Comparison of ENCODE assay signal across 15 mouse cellular contexts in the genomic region with DNA sequence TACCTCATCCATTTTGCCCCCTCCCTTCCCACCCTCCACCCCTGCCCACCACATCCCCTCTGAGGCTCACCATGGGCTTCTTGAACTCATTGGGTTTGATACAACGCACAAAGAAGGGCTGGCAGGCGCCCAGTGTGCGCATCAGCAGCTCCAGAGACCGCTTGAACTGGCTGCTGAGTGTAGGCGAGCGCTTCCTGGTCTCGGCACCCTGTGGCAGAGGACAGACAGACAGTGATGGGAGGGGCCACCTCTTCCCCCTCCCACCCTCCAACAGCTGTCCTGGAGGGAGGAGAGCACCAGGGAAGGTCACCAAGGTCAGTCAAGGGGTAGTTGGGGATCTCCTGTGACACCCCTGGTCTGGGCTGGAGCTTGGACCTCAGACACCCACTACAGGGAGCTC. TPM values are rescaled to one million over a fixed set of nuclear protein-coding genes. Genes with fewer than 3 reads are reported as not detected.
DNase-seq lines count a peak whose midpoint lies in the region; ATAC-seq lines count a peak whose summit lies in the region.
"Had no signal": no experiment of that assay in that cellular context is flagged by ENCODE, and none has a peak within 500 bp of the region (broad histone marks: within the 10 kb centered on the region; RNA-seq: fewer than 3 reads in every experiment).

No protein-coding gene starts in this region.

- peak overlapping the region; percentile 59; the same call in 1 of the 2 replicates for H3K27ac ChIP-seq in kidney, embryonic 16.5 days (ENCODE audit: low read length)
- H3K27ac ChIP-seq in embryonic facial prominence, embryonic 10.5 days (replicated peaks) = peak overlapping the region; percentile 30; the same call in 1 of the 2 replicates
- peak overlapping the region; percentile 23; the same call in 1 of the 2 replicates for H3K27ac ChIP-seq in liver, embryonic 12.5 days
- H3K27ac ChIP-seq in macrophage = peak overlapping the region; percentile 77
- H3K27ac ChIP-seq: forebrain, embryonic 12.5 days; hindbrain, embryonic 15.5 days; left cerebral cortex, adult 2 months had no signal

- 75% methylated on average over 7 of the region's 7 CpGs for WGBS in kidney, embryonic 16.5 days
- WGBS in embryonic facial prominence, embryonic 10.5 days = 78% methylated on average over 7 of the region's 7 CpGs
- WGBS in liver, embryonic 12.5 days (ENCODE audit: insufficient replicate concordance) = 29% methylated on average over 7 of the region's 7 CpGs
- WGBS in macrophage (ENCODE audit: missing documents) = 27% methylated on average over 7 of the region's 7 CpGs

- H3K27me3 ChIP-seq in kidney, embryonic 16.5 days (ENCODE audit: insufficient read depth, low read length) = no peaks in the 10 kb centered on the region
- no peaks in the 10 kb centered on the region for H3K27me3 ChIP-seq in embryonic facial prominence, embryonic 10.5 days (replicated peaks; ENCODE audit: low read depth, poor library complexity, severe bottlenecking)
- H3K27me3 ChIP-seq in liver, embryonic 12.5 days (replicated peaks) = no peaks in the 10 kb centered on the region
- H3K27me3 ChIP-seq: forebrain, embryonic 12.5 days; hindbrain, embryonic 15.5 days had no signal

- H3K4me2 ChIP-seq in kidney, embryonic 16.5 days (replicated peaks; ENCODE audit: low read depth, low read length) = peak overlapping the region; percentile 17; the same call in 1 of the 2 replicates
- H3K4me2 ChIP-seq in liver, embryonic 12.5 days = peak overlapping the region; percentile 44
- H3K4me2 ChIP-seq: forebrain, embryonic 12.5 days; hindbrain, embryonic 15.5 days had no signal

- intact Hi-C loops in left cerebral cortex, postnatal 36 days (cut with DNase I) = no loop called here

- DNase-seq in kidney, adult 9 months = no peak
- no peak for DNase-seq in embryonic facial prominence, embryonic 10.5 days (ENCODE audit: low spot score)
- DNase-seq in urinary bladder, postnatal 14 days (ENCODE audit: low spot score) = no peak
- no peak for DNase-seq in left cerebral cortex, postnatal 36 days (ENCODE audit: low spot score in 2 of 2)
- DNase-seq: adrenal gland, adult 8-10 months; cerebellum, postnatal 14 days; right cerebral cortex, postnatal 4 days had no signal

- H3K4me1 ChIP-seq in kidney, embryonic 16.5 days (ENCODE audit: insufficient read depth, low read length) = peaks cover 22% of the 10 kb centered on the region; the same call in 1 of the 2 replicates
- peaks cover 42% of the 10 kb centered on the region for H3K4me1 ChIP-seq in embryonic facial prominence, embryonic 10.5 days
- H3K4me1 ChIP-seq in liver, embryonic 12.5 days = peaks cover 34% of the 10 kb centered on the region; the same call in 1 of the 2 replicates

- peaks cover 15% of the 10 kb centered on the region for H3K79me2 ChIP-seq in macrophage (ENCODE audit: inconsistent target)

- no peaks in the 10 kb centered on the region for H3K9me3 ChIP-seq in kidney, embryonic 16.5 days (ENCODE audit: low read length)
- no peaks in the 10 kb centered on the region for H3K9me3 ChIP-seq in embryonic facial prominence, embryonic 10.5 days
- no peaks in the 10 kb centered on the region for H3K9me3 ChIP-seq in liver, embryonic 12.5 days (replicated peaks)
- H3K9me3 ChIP-seq: forebrain, embryonic 12.5 days; G1E; hindbrain, embryonic 15.5 days had no signal

- H3K4me3 ChIP-seq in kidney, embryonic 16.5 days (ENCODE audit: low read length) = 0 out of 2 replicates have a peak overlapping the region, but pooled peaks have one; percentile 12
- H3K4me3 ChIP-seq in embryonic facial prominence, embryonic 10.5 days = no peak overlapping the region
- peak overlapping the region; percentile 22 for H3K4me3 ChIP-seq in liver, embryonic 12.5 days
- H3K4me3 ChIP-seq in macrophage (ENCODE audit: inconsistent target) = peak overlapping the region; percentile 51
- H3K4me3 ChIP-seq: forebrain, embryonic 12.5 days; hindbrain, embryonic 15.5 days; left cerebral cortex, adult 2 months had no signal

- ATAC-seq in kidney, embryonic 16.5 days (ENCODE audit: low FRiP score, low TSS enrichment) = no peak
- peak; percentile 38; the same call in 1 of the 2 replicates for ATAC-seq in liver, embryonic 12.5 days
- ATAC-seq in activated CD4-positive, CD25-positive, alpha-beta regulatory T cell, adult 4 months = no peak

- H3K36me3 ChIP-seq in kidney, embryonic 16.5 days (ENCODE audit: insufficient read depth, low read length) = no peaks in the 10 kb centered on the region
- 0 out of 2 replicates have a peak, but pooled peaks cover 6% of the 10 kb centered on the region for H3K36me3 ChIP-seq in embryonic facial prominence, embryonic 10.5 days (replicated peaks)
- H3K36me3 ChIP-seq in liver, embryonic 12.5 days = peaks cover 16% of the 10 kb centered on the region; the same call in 1 of the 2 replicates
- peaks cover 8% of the 10 kb centered on the region; the same call in 1 of the 2 replicates for H3K36me3 ChIP-seq in macrophage (ENCODE audit: inconsistent target)
- H3K36me3 ChIP-seq: forebrain, embryonic 12.5 days; G1E; hindbrain, embryonic 15.5 days had no signal

- peak overlapping the region; percentile 28; the same call in 1 of the 2 replicates for H3K9ac ChIP-seq in kidney, embryonic 16.5 days (replicated peaks; ENCODE audit: low read length)
- H3K9ac ChIP-seq in liver, embryonic 12.5 days = peak overlapping the region; percentile 29; the same call in 1 of the 2 replicates
- H3K9ac ChIP-seq: forebrain, embryonic 12.5 days; hindbrain, embryonic 15.5 days had no signal

RNA-seq across cellular contexts. Expression of gene Myo7a, which starts 34.0 kb away (rescaled TPM):
- polyA plus RNA-seq in kidney, embryonic 16.5 days (2015; fragmentation: Nextera tagmentation; extraction: Ambion mirVana) = 15.2 and 18.5 TPM in 2 replicates
- 20.4 and 21.8 TPM in 2 replicates for polyA plus RNA-seq in embryonic facial prominence, embryonic 10.5 days (2016; fragmentation: Nextera tagmentation; extraction: Ambion mirVana)
- polyA plus RNA-seq in liver, embryonic 12.5 days (2016; fragmentation: Nextera tagmentation; extraction: Ambion mirVana) = 14.4 TPM in 2 replicates
- 100 to 1,000 TPM in 3 of 26 experiments, 10 to 100 TPM in 22, 1 to 10 TPM in 1; 6.6 to 104 (median 61.0) TPM for total RNA-seq in macrophage (2018; cell fraction: chromatin; rRNA removed)
- total RNA-seq in macrophage (2018; cell fraction: cytosol; rRNA removed) = 10 to 100 TPM; 12.8 to 41.8 (median 21.1) TPM
- 100 to 1,000 TPM in 1 of 26 experiments, 10 to 100 TPM in 22, 1 to 10 TPM in 3; 6.1 to 122 (median 36.1) TPM for total RNA-seq in macrophage (2018; cell fraction: nucleus; rRNA removed)
- 19.5 to 48.5 TPM (median 22.7 TPM) in 3 replicates for polyA plus RNA-seq in macrophage (2018)
- polyA plus RNA-seq in activated CD4-positive, CD25-positive, alpha-beta regulatory T cell, adult 4 months (2017; shearing (Covaris generic)) = 1 to 10 TPM; 1.1 to 1.6 TPM
- total RNA-seq in left cerebral cortex, postnatal 36 days (2021) = 10 to 100 TPM; 11.4 to 11.5 TPM

RNA-seq across cellular contexts. Expression of gene Omp, which starts 60.0 kb away (rescaled TPM):
- polyA plus RNA-seq in kidney, embryonic 16.5 days (2015; fragmentation: Nextera tagmentation; extraction: Ambion mirVana) = 0.49 and 0.81 TPM in 2 replicates
- polyA plus RNA-seq in embryonic facial prominence, embryonic 10.5 days (2016; fragmentation: Nextera tagmentation; extraction: Ambion mirVana) = 0.18 TPM in 1 of 2 replicates, not detected in the other
- polyA plus RNA-seq in liver, embryonic 12.5 days (2016; fragmentation: Nextera tagmentation; extraction: Ambion mirVana) = 0.89 TPM in 2 replicates
- total RNA-seq in macrophage (2018; cell fraction: chromatin; rRNA removed) = 10 to 100 TPM in 1 of 26 experiments, 1 to 10 TPM in 19, under 1 TPM in 6; 0.51 to 12.4 (median 2.4) TPM
- total RNA-seq in macrophage (2018; cell fraction: cytosol; rRNA removed) = under 1 TPM in 17 of 26 experiments, not detected in 9; 0.03 to 0.23 (median 0.10) TPM
- total RNA-seq in macrophage (2018; cell fraction: nucleus; rRNA removed) = 10 to 100 TPM in 1 of 26 experiments, 1 to 10 TPM in 9, under 1 TPM in 14, not detected in 2; 0.22 to 11.7 (median 0.89) TPM
- polyA plus RNA-seq in macrophage (2018) = 0.11 TPM in 1 of 3 replicates, not detected in the others
- not detected for polyA plus RNA-seq in activated CD4-positive, CD25-positive, alpha-beta regulatory T cell, adult 4 months (2017; shearing (Covaris generic))
- total RNA-seq in left cerebral cortex, postnatal 36 days (2021) = under 1 TPM; 0.57 to 0.79 TPM
- polyA plus RNA-seq: G1E had no signal

Comparison
In these comparisons a context has a peak if more than half of its experiments do, and no peak if none do; other contexts are left out.
1. H3K27ac ChIP-seq: peak in every context shown above with its lines; median percentile 77 in macrophage; 59 in kidney, embryonic 16.5 days; 30 in embryonic facial prominence, embryonic 10.5 days; 23 in liver, embryonic 12.5 days.